Mouse (Mus musculus) megakaryocyte progenitor cell, adult 5-6 weeks (primary cell): ENCODE measurements at regions not wholly inside any gene's neighbourhood (a gene's known extent, or its start where the extent isn't known, plus 50 kb on each side); places are given as distances from the start of the nearest gene placed in this dataset.

Source experiments
- ATAC-seq: replicated peaks from 2 replicates; pipeline ENCODE4 v1.8.0; 2016; ENCODE audit warnings: mild to moderate bottlenecking, moderate TSS enrichment, inconsistent platforms; ENCODE audit not compliant: poor library complexity

DNA sequence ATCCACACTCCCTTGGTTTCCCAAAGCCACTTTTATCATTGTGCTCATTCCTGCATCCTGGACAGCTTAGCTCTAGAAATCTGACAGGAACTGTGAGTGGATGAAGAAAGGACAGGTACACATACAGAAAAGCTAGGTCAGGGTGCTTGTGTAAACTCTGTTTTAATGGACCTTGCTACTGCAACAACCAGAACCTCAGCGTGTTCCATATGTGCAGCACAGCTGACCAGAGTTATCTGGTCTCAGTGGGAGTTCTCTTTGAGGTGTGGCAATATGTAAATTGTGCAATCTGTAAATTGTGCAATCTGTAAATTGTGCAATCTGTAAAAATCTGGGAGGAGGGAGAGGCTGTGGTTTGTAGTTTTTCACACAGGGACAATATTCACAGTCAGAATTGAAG lies 282.4 kb upstream of the Ptprd start:
- peak; percentile 34; the same call in 1 of the 2 replicates for ATAC-seq

DNA sequence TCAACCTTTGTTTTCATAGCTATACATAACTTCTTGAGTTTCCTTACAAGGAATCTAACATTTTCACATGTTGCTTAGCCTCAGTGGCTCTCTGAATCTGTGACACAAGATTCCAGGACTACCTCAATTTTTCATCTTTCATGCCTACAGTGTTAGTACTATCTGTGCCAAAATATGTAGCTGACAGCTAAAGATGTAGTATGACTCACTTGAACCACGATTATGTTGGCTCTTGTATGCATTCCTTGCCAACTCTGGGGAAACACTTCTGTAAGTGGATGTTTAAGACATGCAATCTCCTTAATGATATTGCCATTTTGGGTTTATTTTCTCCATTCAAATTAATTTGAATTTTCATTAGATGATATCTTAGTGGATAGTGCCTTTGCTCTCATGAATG lies 254.8 kb upstream of the Ptprd start:
- no peak for ATAC-seq

DNA sequence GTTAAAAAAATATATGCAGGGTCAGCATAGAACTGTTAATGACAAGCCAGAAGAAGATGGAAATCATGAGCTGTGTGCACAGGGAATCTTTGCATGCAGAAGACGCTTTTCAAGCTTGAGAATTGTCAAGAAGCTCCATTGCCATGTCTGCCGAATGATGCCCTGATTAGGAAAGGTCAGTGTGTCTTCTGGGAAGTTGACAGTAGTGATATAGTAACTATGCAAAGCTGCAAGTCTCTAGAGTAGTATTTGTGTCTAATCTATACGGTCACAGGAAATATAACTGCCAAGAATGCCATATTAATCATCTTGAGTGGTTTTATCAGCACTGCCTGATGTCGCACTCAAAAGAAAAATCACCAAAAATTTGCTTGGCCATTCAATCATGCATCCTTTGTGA lies 244.5 kb upstream of the Ptprd start:
- no peak for ATAC-seq

DNA sequence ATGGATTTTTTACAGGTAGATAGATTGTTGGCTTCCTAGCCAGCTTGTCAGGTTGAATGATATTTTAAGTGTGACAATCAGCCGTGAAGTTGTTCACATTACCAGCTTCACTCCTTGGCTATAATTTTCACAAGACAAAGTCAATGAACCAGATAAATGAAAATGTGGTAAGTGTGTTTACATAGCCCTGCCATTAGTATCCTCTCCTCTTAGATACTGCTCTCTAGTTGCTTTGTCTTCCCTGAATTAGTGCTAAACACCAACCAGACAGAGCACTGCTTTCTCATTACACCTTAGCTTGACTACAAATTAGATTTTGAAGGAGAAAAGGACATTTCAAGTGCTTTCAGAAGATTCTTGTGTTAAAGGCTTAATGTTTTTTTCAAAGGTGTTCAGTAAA lies 205.4 kb upstream of the Ptprd start:
- no peak for ATAC-seq

DNA sequence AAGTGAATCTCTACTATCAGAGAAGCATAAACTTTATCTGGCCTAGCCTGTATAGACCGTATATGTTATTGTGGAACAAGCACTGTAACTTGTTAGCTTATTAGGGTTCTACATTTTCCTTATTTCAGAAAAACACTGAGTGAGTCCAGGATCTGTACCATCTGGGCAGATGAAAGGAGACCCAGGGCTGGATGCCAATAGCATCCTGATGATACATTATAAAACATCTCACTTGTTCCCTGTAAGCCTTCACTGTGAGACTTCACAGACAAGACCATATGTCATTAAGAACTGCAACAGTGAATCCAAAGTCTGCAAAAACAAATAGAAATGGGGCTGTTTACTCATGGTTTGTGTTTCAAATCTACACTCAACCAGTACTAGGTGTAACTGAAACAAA lies 177.6 kb upstream of the Ptprd start:
- ATAC-seq: no peak

DNA sequence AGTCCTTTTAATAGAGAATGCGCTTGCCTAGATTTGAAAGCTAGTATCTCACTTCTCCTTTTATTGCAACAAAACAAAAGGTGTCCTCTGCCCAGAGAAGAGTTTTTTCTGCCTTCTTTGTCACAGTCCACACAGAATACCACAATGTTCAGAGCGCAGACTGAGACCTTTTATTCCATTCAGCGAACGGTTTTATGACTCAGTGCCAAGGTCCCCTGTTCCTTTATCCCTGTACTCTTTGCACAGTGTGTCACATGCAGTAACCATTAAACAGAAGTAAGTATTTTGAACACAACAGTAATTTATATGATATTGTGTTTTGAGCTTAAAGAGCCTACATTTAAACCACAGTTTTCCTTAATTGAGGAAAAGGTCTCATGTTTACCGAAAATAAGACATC lies 143.4 kb upstream of the Ptprd start:
- ATAC-seq: no peak

DNA sequence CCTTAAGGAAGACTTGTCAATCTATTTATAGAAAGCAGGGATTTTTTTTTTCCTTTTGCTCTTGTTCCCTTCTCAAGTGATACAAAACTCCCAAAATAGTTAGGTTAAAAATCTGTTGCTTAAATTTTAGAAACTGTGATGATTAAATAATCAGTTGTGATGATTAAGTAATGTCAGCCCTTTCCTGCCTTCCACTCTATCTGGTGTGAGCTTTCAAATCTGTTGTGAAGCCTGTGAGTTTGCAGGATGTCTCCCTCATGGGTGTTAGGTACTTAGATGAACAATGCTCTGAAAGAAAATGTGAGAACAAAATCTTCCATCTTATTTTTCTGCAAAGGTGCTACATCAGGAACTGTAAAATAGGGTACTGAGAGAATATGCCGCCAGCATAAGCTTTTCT lies 124.0 kb upstream of the Ptprd start:
- no peak for ATAC-seq

DNA sequence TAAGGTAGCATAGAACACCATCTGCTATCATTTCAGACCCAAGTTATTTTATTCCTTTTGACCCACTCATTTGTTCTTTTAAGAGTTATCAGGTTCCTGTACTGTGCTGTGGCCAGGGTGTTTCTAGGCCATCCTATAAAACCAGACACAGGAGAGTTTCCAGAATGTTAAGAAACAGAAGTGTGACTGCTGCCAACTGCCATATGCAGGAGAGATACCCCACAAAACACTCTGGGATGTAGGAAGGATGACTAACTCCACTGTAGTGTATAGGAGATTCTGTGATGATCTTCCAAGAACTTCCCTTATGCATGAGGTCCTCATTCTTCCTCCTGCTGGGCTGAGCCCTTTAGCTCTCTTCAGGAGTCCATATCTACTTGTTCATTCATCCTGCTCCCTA lies 76.7 kb upstream of the Ptprd start:
- ATAC-seq: no peak
